Mouse (Mus musculus) heart, adult 2 months (tissue): ENCODE measurements at regions not wholly inside any gene's neighbourhood (a gene's known extent, or its start where the extent isn't known, plus 50 kb on each side); places are given as distances from the start of the nearest gene placed in this dataset.

Experiments used
- CTCF ChIP-seq: fragments of 200-600 bp; IDR thresholded peaks from 2 replicates; pipeline ENCODE4 v1.8.1; 2022; ENCODE audit warnings: antibody characterized with exemption, mild to moderate bottlenecking, moderate library complexity
- POLR2A ChIP-seq: fragments of 200-500 bp; IDR thresholded peaks from 2 replicates; pipeline ENCODE4 v1.6.1; 2011; ENCODE audit warnings: mild to moderate bottlenecking, low read depth, low read length, control low read depth; ENCODE audit not compliant: insufficient read depth

DNA sequence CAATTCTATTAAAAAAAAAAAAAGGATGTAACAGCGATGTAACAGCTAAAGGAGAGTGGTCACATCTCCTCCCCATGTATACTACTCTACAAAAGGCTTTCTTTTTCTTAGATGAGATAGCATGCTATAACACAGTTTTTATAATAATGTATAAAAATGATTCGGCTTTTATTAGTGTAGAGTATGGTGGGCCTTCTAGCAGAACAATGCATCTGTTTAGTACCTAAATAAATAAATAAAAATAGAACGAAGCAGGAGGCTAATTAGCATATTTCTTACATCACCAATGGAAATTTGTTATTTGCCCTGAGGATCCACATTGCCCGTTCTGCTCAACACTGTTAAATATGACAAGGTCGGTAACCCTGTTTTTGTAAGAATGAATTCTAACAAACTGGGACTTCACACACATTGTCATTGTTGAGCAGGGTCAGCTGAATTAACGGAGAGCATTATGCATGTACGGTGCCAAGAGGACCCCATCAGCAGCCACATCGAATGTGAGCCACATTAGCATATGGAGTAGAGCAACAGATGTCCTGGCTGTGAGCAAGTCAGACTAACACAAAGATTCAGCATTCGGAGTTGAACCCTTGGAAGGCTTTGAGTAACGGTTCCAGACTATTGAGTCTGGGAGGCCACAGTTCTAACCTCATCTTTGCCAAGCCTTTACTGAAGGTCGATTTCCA lies 117.4 kb upstream of the Sem1 start:
- TF ChIP-seq CTCF: no peak
- TF ChIP-seq POLR2A: no peak
